Mouse (Mus musculus): Measurements from ENCODE around the gene 1810037I17Rik. TPM values are rescaled to one million over a fixed set of nuclear protein-coding genes. Genes with fewer than 3 reads are reported as not detected.

The 1810037I17Rik gene
- polyA plus RNA-seq (2014; fragmentation: Nextera tagmentation; extraction: Ambion mirVana) = 71.2 and 72.5 TPM in 2 replicates

DNA sequence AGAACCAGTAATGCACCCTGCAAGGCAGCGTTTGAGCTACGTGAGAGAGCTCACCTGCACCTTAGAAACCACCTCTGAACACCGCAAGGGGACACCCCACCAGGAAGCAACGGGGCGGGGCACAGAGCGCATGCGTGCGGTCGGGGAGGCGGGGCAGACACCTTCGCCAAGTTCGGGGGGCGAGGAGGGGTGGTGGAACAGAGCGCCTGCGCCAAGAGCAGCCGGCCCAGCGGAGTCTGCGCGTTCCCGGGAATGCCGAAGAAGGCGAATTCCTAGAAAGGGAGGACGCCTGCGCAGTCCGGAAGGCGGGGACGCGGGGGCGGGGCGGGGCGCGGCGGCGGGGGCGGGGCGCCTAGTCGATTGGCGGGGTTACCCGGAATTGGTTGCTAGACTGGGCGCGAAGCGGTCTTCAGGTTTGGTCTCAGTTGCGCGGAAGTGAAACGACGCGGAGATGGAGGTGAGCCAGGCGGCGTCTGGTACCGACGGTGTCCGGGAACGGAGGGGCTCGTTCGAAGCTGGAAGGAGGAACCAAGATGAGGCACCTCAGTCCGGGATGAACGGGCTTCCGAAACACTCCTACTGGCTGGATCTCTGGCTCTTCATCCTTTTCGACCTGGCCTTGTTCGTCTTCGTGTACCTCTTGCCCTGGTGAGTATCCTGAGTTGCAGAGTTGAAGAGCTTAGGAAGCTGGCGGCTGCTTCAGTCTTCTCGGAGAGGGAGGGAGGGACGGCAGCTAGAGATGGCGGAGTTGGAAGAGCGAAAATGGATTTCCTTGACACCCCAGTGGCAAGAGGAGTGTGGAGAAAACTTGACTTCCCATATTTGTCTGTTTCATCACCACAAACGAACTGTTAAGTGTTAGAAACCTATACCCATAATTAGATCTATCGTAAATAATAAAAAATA is at the start of gene 1810037I17Rik:
TSS of gene 1810037I17Rik (plus strand) at position 195 of the 906 bp plus-strand sequence.
- peak; percentile 97 for DNase-seq (ENCODE audit: low spot score)
- Histone ChIP-seq H3K4me3 (ENCODE audit: low read depth, low read length) (peak within 1 kb of the TSS; percentile 58), H3K27ac (replicated peaks; ENCODE audit: low read depth, low read length) (0 out of 2 replicates have a peak within 1 kb of the TSS, but pooled peaks have one; percentile 45), H3K27me3 (ENCODE audit: control insufficient read depth, insufficient read depth, low read length) (no peaks in the 10 kb centered on the region), H3K36me3 (ENCODE audit: control insufficient read depth, insufficient read depth, low read length) (no peaks in the 10 kb centered on the region), H3K4me1 (ENCODE audit: control insufficient read depth, insufficient read depth, low read length) (no peaks in the 10 kb centered on the region), H3K9me3 (ENCODE audit: control insufficient read depth, low read length) (no peaks in the 10 kb centered on the region), H3K4me2 (ENCODE audit: low read depth, severe bottlenecking) (peak within 1 kb of the TSS; percentile 48), H3K9ac (ENCODE audit: low read length) (peak within 1 kb of the TSS; percentile 68)
- peak; percentile 96 for ATAC-seq (ENCODE audit: insufficient number of reproducible peaks, low FRiP score, low TSS enrichment, low read depth)
- WGBS = under 1% methylated on average over 66 of the region's 68 CpGs

GRCm38 (mm10) chr3:122876870-122877269 is 47.1 kb upstream of the 1810037I17Rik start:
- WGBS = 84% methylated on average over 2 of the region's 2 CpGs
- H3K4me3 ChIP-seq (ENCODE audit: low read depth, low read length) = no peak overlapping the region
- H3K9me3 ChIP-seq (ENCODE audit: control insufficient read depth, low read length) = no peaks in the 10 kb centered on the region
- H3K27me3 ChIP-seq (ENCODE audit: control insufficient read depth, insufficient read depth, low read length) = no peaks in the 10 kb centered on the region
- H3K4me2 ChIP-seq (ENCODE audit: low read depth, severe bottlenecking) = no peak overlapping the region
- no peak overlapping the region for H3K9ac ChIP-seq (ENCODE audit: low read length)
- H3K36me3 ChIP-seq (ENCODE audit: control insufficient read depth, insufficient read depth, low read length) = no peaks in the 10 kb centered on the region
- DNase-seq (ENCODE audit: low spot score) = no peak
- no peak overlapping the region for H3K27ac ChIP-seq (replicated peaks; ENCODE audit: low read depth, low read length)
- no peaks in the 10 kb centered on the region for H3K4me1 ChIP-seq (ENCODE audit: control insufficient read depth, insufficient read depth, low read length)
- ATAC-seq (ENCODE audit: insufficient number of reproducible peaks, low FRiP score, low TSS enrichment, low read depth) = no peak

DNA sequence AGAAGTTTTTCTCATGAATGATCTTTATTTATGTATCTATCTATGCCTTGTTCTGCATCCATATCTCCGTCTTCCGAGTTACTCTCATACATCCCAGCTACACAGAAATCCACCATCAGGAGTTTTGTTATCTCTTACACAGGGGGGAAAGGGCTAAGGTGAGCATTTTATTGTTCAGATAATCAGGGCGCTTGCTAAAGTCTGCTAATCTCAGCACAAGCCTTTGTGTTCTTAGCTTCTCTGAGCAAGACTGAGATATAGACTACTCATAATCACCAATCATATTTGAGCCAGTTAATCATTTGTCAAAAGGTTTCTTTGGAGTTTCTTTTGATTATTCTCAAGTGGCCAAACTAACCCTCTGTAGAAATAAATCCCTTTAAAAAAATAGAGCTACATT is 46.5 kb upstream of the 1810037I17Rik start:
- no peaks in the 10 kb centered on the region for H3K9me3 ChIP-seq (ENCODE audit: control insufficient read depth, low read length)
- H3K27ac ChIP-seq (replicated peaks; ENCODE audit: low read depth, low read length) = no peak overlapping the region
- no peak for DNase-seq (ENCODE audit: low spot score)
- H3K4me3 ChIP-seq (ENCODE audit: low read depth, low read length) = no peak overlapping the region
- 84% methylated on average over 3 of the region's 3 CpGs for WGBS
- no peak for ATAC-seq (ENCODE audit: insufficient number of reproducible peaks, low FRiP score, low TSS enrichment, low read depth)
- H3K36me3 ChIP-seq (ENCODE audit: control insufficient read depth, insufficient read depth, low read length) = no peaks in the 10 kb centered on the region
- no peaks in the 10 kb centered on the region for H3K27me3 ChIP-seq (ENCODE audit: control insufficient read depth, insufficient read depth, low read length)
- H3K4me2 ChIP-seq (ENCODE audit: low read depth, severe bottlenecking) = no peak overlapping the region
- H3K9ac ChIP-seq (ENCODE audit: low read length) = no peak overlapping the region
- no peaks in the 10 kb centered on the region for H3K4me1 ChIP-seq (ENCODE audit: control insufficient read depth, insufficient read depth, low read length)

DNA sequence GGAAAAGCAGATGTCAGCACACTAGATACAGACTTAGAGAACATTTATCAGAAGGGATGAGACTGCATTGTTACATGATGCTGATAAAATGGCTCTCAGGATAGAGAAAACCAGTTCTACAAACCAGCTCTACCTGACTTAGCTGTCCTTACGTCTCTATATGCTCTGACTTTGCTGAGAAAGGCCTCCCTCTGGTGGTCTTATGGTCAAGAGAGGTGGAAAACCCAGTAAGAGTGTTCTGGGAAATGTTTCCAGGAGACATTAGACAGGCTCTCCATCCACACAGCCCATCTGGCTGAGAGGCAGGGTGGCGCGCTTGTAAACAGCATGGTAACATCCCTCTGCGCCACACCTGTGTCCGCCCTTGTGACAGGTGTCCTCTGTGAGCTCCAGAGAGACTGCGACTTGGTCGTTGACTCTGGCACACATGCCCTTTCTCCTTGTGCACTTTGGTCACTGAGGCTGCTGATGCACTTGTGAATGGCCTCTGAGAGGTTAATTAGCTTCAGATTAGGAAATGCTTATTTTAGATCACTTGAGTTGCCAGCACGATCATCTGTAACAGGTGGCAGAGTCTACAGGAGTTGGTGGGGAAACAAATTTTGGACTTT is 45.2 kb upstream of the 1810037I17Rik start:
- no peaks in the 10 kb centered on the region for H3K4me1 ChIP-seq (ENCODE audit: control insufficient read depth, insufficient read depth, low read length)
- H3K27ac ChIP-seq (replicated peaks; ENCODE audit: low read depth, low read length) = no peak overlapping the region
- ATAC-seq (ENCODE audit: insufficient number of reproducible peaks, low FRiP score, low TSS enrichment, low read depth) (no peak), DNase-seq (ENCODE audit: low spot score) (no peak)
- H3K4me3 ChIP-seq (ENCODE audit: low read depth, low read length) = no peak overlapping the region
- H3K36me3 ChIP-seq (ENCODE audit: control insufficient read depth, insufficient read depth, low read length) = no peaks in the 10 kb centered on the region
- no peaks in the 10 kb centered on the region for H3K27me3 ChIP-seq (ENCODE audit: control insufficient read depth, insufficient read depth, low read length)
- H3K9ac ChIP-seq (ENCODE audit: low read length) = no peak overlapping the region
- H3K9me3 ChIP-seq (ENCODE audit: control insufficient read depth, low read length) = no peaks in the 10 kb centered on the region
- 85% methylated on average over 8 of the region's 8 CpGs for WGBS
- H3K4me2 ChIP-seq (ENCODE audit: low read depth, severe bottlenecking) = no peak overlapping the region

- WGBS = 77% methylated on average over 4 of the region's 4 CpGs
These were observed 36.3 kb upstream of the 1810037I17Rik start for GRCm38 (mm10) chr3:122887505-122888301.

GRCm38 (mm10) chr3:122888371-122888819 is 35.6 kb upstream of the 1810037I17Rik start:
- no peak overlapping the region for H3K4me3 ChIP-seq (ENCODE audit: low read depth, low read length)
- no peaks in the 10 kb centered on the region for H3K9me3 ChIP-seq (ENCODE audit: control insufficient read depth, low read length)
- H3K36me3 ChIP-seq (ENCODE audit: control insufficient read depth, insufficient read depth, low read length) = no peaks in the 10 kb centered on the region
- ATAC-seq (ENCODE audit: insufficient number of reproducible peaks, low FRiP score, low TSS enrichment, low read depth) (no peak), DNase-seq (ENCODE audit: low spot score) (no peak)
- H3K27ac ChIP-seq (replicated peaks; ENCODE audit: low read depth, low read length) = no peak overlapping the region
- H3K4me2 ChIP-seq (ENCODE audit: low read depth, severe bottlenecking) = no peak overlapping the region
- no peak overlapping the region for H3K9ac ChIP-seq (ENCODE audit: low read length)
- 89% methylated on average over 5 of the region's 5 CpGs for WGBS
- H3K4me1 ChIP-seq (ENCODE audit: control insufficient read depth, insufficient read depth, low read length) = no peaks in the 10 kb centered on the region
- no peaks in the 10 kb centered on the region for H3K27me3 ChIP-seq (ENCODE audit: control insufficient read depth, insufficient read depth, low read length)

More at GRCm38 (mm10) chr3:122887505-122888301, 36.3 kb upstream of the 1810037I17Rik start:
- no peak for DNase-seq (ENCODE audit: low spot score)
- no peak overlapping the region for H3K9ac ChIP-seq (ENCODE audit: low read length)
- no peaks in the 10 kb centered on the region for H3K36me3 ChIP-seq (ENCODE audit: control insufficient read depth, insufficient read depth, low read length)
- ATAC-seq (ENCODE audit: insufficient number of reproducible peaks, low FRiP score, low TSS enrichment, low read depth) = no peak
- no peaks in the 10 kb centered on the region for H3K4me1 ChIP-seq (ENCODE audit: control insufficient read depth, insufficient read depth, low read length)
- no peak overlapping the region for H3K4me3 ChIP-seq (ENCODE audit: low read depth, low read length)
- no peaks in the 10 kb centered on the region for H3K9me3 ChIP-seq (ENCODE audit: control insufficient read depth, low read length)
- no peak overlapping the region for H3K27ac ChIP-seq (replicated peaks; ENCODE audit: low read depth, low read length)
- no peak overlapping the region for H3K4me2 ChIP-seq (ENCODE audit: low read depth, severe bottlenecking)
- no peaks in the 10 kb centered on the region for H3K27me3 ChIP-seq (ENCODE audit: control insufficient read depth, insufficient read depth, low read length)

DNA sequence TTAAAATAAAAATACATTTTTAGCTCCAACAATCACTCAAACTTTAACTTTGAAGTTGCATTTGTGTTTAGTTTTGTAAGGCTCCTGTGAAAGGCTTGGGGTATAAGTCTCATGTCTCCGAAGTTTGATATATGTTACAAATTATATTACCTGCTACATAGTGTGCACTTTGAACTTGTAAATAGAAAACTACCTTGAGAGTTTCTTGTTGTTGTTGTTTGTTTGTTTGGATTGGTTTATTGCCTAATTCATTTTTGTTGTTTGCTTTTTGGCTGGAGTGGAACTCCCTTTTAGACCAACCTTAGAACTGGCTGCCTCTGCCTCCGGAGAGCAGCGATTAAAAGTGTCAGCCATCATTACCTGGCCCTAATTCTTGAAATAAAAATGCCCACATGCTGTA is 29.2 kb upstream of the 1810037I17Rik start, which contains the start of gene Fabp2:
TSS of gene Fabp2 (plus strand) at position 301 of the 400 bp plus-strand sequence.
- H3K9me3 ChIP-seq (ENCODE audit: control insufficient read depth, low read length) = no peaks in the 10 kb centered on the region
- no peaks in the 10 kb centered on the region for H3K36me3 ChIP-seq (ENCODE audit: control insufficient read depth, insufficient read depth, low read length)
- 95% methylated on average over 3 of the region's 3 CpGs for WGBS
- no peak within 1 kb of the TSS for H3K4me2 ChIP-seq (ENCODE audit: low read depth, severe bottlenecking)
- ATAC-seq (ENCODE audit: insufficient number of reproducible peaks, low FRiP score, low TSS enrichment, low read depth) (no peak), DNase-seq (ENCODE audit: low spot score) (no peak)
- H3K27ac ChIP-seq (replicated peaks; ENCODE audit: low read depth, low read length) = no peak within 1 kb of the TSS
- H3K27me3 ChIP-seq (ENCODE audit: control insufficient read depth, insufficient read depth, low read length) = no peaks in the 10 kb centered on the region
- H3K4me3 ChIP-seq (ENCODE audit: low read depth, low read length) = no peak within 1 kb of the TSS
- no peak within 1 kb of the TSS for H3K9ac ChIP-seq (ENCODE audit: low read length)
- no peaks in the 10 kb centered on the region for H3K4me1 ChIP-seq (ENCODE audit: control insufficient read depth, insufficient read depth, low read length)

DNA sequence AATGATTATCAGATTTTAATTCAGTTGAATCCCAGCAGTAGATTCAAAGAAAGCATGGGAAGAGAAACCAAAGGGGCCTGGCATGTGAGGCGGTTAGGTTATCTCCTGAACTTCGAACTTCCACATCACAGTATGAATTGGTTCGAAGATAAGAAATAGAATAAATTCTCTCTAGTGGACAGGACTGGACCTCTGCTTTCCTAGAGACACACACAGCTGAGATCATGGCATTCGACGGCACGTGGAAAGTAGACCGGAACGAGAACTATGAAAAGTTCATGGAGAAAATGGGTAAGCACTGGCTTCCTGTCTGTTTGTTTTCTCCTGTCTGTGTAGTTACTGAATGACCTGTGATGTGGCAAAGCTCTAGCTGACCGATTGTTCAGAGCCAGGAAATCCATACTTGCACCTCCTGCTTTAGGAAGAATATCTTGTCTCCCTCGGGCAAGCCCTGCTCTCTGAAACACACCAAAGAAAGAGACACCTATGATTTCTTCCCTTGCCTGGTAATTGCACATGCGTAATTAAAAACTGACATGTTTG is 28.7 kb upstream of the 1810037I17Rik start:
- Histone ChIP-seq H3K27ac (replicated peaks; ENCODE audit: low read depth, low read length) (no peak overlapping the region), H3K4me1 (ENCODE audit: control insufficient read depth, insufficient read depth, low read length) (no peaks in the 10 kb centered on the region), H3K9me3 (ENCODE audit: control insufficient read depth, low read length) (no peaks in the 10 kb centered on the region), H3K4me2 (ENCODE audit: low read depth, severe bottlenecking) (no peak overlapping the region), H3K4me3 (ENCODE audit: low read depth, low read length) (no peak overlapping the region), H3K27me3 (ENCODE audit: control insufficient read depth, insufficient read depth, low read length) (no peaks in the 10 kb centered on the region), H3K9ac (ENCODE audit: low read length) (no peak overlapping the region), H3K36me3 (ENCODE audit: control insufficient read depth, insufficient read depth, low read length) (no peaks in the 10 kb centered on the region)
- ATAC-seq (ENCODE audit: insufficient number of reproducible peaks, low FRiP score, low TSS enrichment, low read depth) (no peak), DNase-seq (ENCODE audit: low spot score) (no peak)
- WGBS = 91% methylated on average over 11 of the region's 11 CpGs

Measured in limb, embryonic 11.5 days (tissue).